Mouse (Mus musculus) embryo, embryonic 10.5 days (tissue): ENCODE measurements around the gene Ptprf.
A peak's percentile ranks its signal among the peaks of the same experiment; 100 is the strongest.

Source experiments
- DNase-seq: peaks from one replicate; pipeline ENCODE4 v3.0.0-alpha.2; 2015; ENCODE audit warnings: low spot score

Gene Ptprf

DNA sequence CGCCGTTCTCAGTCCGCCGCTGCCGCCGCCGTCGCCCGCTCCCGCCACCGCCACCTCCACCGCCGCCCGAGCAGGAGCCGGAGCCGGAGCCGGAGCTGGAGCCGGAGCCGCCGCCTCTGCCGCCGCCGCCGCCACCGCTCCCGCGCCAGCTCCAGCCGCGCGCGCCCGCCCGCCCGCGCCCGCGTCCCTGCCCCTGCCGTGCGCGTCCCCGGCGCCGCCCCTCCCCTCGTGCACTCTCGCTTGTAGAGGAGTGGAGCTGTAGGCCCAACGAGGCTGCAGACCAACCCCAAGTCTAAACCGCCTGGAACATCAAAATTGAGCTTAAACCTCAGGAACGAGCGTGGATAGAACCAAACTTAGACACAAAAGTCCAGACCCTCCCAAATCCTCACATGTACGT, at the start of gene Ptprf:
Gene Ptprf (minus strand): TSS at position 175 of the 400 bp plus-strand sequence.
- peak; percentile 85 for DNase-seq

DNA sequence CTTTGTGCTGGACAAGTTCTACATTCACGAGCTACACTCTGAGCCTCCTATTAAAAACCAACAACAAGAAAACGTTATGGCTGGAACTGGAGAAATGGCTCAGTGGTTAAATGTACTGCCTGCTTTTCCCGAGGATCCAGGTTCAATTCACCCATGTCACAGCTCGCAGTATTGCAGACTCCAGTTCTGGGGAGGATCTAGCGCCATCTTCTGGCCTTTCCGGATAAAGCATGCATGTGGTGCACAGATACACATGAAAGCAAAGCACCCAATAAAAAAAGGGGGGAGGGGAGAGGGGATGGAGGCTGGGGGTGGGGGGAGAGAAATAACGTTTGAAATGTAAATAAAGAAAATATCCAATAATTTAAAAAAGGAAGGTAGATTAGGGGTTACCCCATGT, 45.5 kb upstream of the Ptprf start:
- peak; percentile 89 for DNase-seq

DNA sequence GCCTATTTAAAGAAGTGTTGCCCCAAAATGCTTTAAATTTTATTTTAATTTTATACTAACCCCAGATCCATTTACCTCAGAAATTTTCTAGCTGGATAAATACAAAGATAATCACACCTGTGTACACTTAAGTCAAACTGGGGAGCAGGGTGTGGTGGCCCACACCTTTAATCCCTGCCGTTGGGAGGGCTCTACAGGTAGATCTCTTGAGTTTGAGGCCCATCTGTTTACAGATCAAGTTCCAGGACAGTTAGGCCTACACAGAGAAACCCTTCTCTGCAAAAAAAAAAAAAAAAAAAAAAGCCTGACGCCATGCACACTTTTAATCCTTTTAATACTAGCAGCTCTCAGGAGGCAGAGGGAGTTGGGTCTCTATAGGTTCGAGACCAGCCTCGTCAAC, 44.8 kb upstream of the Ptprf start:
- DNase-seq: no peak

DNA sequence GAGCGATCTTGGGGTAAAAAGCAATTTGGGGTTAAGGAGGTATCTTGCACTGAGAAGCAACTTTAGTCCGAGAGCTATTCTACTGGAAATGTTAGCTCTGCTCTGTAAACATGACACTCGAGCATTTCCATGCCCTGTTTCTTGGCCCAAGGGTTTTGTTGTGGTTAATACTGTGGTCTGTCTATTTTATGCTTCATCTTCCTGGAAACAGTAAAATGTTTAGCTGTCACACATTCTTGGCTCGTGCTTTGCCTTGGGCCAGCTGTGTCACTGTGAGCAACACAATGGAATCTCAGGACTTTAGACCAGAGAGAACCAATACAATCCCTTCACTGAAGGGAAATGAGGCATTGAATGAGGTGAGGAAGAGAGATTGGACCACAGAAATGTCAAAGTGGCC, 40.6 kb upstream of the Ptprf start:
- no peak for DNase-seq

DNA sequence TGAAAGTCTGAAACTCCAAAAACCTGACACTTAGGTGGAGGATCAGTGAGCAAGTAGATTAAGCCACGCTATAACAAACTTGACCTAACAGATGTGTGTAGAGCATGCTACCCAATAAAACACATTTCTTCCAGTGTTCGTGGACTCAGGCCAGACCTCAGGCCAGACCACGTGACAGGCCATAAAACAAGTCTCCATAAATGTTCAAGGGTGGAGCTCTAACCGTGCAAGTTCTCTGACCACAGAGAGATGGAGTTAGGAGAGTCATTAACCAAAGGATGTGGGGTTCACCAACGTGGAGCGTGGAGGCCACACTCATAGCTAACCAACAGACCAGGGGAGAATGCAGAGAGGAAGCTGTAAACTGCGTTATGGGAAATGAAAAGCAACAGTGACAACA, 35.3 kb upstream of the Ptprf start:
- no peak for DNase-seq

DNA sequence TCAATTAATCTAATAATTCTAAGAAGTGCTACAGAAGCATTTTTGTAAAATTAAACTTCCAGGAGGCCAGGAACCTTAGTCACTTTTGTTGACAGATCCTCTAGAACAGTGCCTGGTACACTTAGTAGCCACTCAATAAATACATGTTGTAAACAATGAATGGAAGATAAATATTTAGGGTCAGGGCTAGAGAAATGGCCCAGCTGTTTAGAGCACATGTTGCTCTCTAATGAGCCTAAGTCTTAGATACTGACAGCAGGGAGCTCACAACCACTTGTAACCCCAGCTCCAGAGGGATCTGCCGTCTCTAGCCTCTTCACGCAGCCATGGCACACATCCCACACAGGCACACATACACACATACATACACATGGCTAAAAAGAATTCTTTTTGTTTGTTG, 29.4 kb upstream of the Ptprf start:
- no peak for DNase-seq

DNA sequence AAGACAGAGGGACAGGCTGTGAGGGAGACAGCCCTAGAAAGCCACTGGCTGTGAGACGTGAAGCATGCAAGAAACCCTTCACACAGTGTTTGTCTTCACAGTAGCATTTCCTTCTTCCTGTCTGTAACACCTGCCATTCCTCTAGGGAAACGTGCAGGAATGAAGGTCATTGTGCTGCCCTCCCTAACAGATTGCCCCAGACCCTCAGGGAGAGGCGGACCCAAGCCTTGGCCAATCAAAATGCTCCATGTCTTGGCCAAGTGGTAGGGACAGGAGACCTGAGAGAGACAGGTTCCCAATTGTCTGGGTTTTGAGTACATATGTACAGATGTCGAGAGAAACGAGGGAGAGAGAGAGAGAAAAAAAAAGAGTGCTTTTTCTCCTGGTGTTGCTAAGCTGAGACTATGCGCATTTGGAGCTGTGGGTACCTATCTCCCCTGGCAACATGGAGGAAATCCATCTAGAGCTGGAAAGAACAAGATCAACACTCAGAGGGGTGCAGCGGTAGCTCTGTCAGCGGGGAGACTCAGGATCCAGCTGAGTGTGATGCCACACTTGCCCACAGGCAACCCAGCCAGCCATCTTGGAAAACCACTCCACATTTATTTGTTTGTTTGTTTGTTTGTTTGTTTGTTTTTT, 28.6 kb upstream of the Ptprf start:
- peak; percentile 33 for DNase-seq

DNA sequence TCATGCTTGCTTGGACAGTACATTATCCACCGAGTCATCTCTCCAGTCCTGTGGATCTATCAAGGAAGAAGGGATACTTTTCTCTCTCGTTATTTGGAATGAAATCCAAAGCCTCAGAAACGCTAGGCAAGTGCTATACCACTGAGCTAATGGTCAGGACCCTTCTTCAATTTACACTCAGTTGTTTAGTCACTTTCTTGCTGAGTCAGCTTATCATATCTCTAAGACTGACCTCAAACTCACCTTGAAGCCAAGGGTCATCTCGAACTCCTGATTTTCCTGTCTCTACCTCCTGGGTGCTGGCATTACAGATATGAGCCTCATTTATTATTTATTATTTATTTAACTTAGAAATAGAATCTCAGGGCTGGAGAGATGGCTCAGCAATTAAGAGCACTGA, 25.5 kb upstream of the Ptprf start:
- DNase-seq: no peak

DNA sequence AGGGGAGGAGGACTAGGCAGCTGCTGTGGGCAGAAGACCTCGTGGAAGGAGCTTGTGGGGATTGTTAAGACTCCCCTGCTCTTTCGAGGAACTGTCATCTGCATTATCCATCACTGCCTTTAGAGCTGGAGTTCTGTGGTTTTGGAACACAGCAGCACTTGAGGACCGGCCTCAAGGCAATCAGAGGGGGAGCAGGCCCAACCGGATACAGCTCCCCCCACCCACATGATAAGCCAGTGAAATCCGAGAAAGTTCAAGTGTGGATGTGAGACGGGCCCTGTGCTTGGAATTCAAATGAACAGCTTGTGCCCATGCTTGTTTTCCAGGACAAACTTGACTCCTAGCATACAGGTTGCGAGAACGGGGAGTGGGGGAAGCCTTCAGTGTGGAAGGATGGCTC, 24.1 kb upstream of the Ptprf start:
- peak; percentile 12 for DNase-seq

DNA sequence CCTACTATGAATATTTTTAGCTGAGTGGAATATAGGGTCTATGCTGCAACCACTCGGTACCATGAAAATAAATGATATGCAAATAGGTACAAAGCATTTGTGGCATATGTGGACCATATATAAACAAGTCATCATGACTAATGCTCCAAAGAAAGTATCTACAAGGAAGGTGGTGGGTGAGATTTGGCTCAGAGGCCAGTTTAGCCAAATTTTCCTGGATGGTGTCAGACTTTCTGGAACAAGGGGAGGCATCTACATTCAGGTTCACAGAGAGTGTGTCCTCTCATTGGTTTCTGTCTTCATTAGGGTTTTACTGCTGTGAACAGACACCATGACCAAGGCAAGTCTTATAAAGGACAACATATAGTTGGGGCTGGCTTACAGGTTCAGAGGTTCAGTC, 19.3 kb upstream of the Ptprf start:
- DNase-seq: no peak

DNA sequence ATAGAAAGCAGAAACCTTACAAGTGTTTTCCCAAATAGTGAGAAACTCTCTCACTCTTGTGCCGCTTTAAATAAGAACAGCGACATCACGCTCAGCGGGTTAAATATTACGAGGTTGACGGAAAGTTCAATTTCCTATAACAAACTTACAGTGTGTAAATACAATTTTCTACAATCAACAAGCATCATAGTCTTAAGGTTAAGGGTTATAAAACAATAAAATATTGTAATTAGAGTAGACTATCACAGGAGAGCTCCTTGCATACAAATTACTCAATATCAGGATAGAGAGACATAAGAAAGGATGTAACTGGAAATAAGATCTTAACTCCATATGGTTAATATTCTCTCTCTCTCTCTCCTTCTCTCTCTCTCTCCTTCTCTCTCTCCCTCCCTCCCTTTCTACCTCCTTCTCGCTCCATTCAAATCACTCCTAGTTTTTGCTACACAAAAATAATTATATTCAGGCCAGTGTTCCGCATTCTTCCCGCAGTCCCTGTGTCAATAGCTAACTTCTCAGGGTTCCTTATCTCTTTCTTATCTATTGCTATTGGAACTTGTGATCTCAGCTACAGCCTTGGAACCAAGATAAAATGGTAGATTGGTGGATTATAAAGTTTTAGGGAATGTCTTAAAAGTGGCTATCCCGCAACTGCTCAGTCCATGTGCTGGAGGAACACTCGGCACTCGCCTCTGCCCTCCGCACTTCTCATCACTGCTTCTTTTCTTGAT, 16.5 kb upstream of the Ptprf start:
- DNase-seq: no peak

DNA sequence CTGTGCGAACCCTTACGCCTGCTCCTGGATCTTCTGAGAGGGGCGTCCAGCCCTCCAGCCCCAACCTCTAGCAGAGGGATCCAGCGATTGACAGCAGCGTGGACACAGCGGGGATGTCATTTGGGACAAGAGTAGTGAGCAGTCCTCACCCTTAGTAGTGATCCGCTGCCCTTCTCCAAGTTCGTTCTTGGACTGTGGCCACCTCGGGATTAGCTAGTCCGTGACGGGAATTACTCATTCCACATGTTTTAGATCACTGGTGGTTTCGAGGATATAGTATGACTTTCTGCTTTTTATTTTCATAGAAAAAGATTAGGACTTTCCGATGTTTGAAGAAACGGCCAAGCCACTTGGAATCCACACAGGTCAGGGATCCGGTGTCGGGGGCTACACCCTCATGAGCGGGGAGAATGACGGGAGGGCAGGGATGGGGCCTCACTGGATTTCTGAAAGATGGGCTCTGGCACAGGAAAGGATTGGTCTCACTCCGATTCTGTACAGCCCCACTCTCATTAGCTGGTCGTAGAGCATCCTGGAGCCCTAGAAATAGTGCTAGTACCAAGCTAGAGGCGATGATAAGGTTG, 15.0 kb upstream of the Ptprf start:
- no peak for DNase-seq

DNA sequence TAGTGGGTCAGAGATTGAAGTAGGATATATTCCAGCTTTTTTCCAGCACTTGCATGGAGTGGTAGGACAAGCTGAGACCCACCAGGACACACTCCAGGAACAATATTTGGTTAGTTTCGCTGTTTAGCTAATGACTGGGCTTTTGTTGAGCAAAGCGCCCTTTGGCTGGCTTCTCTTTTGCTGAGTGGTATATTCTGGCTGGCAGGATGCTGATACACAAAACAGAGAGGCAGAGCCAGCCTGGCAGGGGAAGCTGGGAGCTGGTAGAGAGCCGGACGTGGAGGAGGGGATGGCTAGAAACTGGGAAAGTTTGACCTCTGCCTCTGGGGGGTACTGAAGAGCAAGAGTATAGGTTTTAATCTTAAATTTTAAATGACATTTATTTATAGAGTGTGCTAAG, 13.8 kb upstream of the Ptprf start:
- DNase-seq: no peak

DNA sequence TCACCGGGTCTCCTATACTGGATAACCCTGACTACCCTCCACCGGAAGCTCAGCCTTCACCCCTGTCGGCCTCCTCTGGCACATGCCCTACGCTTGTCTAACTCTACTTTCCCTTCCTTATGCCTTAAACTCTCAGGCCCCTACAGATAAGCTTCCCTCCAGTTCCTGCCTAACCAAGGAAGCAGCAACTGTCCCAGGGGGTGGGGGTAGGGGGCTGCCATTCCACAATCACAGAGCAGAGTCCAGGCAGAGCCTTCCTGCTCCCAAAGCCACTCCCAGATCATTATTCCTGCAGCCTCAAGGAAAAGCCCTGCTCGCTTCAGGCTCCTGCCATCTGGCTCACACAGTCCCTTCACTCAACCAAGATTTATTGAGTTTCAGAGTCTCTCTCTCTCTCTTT, 6.6 kb upstream of the Ptprf start:
- DNase-seq: peak; percentile 61

DNA sequence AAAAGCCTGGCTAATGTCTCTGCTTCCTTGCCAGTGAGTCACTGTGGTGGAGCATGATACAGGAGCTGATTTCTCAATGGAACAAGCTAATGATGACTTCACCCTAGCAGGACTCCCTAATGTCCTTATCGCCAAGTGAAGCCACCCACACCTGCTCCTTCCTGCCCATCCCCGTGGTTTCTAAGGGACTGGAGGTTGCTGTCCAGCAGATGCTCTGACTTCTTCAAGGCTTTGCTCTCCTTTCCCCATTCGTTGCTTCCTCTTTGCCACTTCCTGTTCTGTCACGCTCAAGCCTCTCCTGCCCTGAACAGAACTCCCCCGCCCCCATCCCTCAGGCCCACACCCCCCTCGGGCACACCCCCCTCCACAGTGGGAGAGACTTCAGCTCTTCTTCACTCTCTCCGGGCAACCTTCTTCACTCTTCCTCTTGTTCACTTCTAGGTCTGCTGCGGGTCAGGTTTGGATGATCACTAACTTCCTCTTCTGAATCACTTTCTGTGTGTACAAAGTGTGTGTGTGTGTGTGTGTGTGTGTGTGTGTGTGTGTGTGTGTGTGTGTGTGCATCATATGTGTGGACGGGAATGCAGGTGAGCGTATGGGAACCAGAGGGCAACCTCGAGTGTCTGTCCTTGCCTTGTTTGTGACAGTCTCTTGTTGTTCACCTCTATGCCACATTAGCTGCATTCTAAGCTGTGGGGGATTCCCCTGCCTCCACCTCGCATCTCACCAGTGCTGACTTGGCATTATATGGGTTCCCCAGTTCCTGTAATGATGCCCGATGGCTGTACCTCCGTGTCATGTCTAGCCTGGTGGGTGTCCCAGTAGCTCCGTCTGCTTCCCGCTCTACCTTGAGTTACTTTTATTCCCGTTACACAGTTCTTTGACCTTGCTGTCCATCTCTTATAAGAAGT, 4.7 kb upstream of the Ptprf start:
- DNase-seq: peak; percentile 13

DNA sequence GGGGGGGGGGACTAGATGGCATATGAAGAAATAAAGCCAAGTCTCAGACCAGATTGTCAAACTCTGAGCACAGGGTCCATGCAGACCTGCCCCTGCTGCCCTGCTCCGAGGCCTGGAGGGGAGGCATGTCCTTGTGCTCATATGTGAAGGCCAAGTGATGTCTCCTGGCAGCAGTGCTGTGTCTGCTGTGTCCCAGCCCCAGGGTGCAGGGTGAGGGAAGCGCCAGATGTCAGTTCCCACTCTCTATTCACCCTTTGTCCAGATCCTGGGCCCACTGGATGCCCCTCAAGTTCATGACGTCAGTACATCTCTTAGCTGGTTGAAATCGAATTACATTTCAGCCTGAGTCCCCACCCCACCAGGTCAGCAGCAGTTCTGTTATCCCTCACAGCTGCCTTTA, 3.6 kb upstream of the Ptprf start:
- no peak for DNase-seq

DNA sequence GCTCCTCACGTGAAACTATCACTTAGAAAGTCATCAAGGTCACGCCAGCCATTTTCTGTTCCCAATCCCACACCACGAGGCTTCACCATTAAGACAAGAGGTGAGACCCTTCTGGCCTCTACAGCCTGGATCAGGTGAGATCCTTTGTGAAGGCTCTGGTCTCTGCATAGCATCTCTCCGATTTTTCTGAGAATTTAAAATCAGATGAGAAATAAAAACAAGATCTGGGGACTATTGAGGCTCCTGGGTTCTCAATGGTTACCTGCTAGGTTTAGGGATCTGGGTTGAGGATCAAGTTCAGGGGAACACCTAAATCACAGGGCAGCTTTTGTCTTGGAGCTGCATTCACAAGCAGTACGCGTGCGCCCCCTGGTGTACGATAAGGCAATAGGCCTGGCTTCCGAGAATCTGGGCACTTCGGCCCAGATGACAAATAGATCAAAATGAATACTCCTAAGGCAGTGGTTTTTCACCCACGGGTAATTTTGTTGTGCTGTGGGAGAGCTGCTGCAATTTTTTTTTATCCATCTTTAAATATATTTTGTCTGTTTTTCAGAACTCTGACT, 1.6 kb upstream of the Ptprf start:
- peak; percentile 92 for DNase-seq

DNA sequence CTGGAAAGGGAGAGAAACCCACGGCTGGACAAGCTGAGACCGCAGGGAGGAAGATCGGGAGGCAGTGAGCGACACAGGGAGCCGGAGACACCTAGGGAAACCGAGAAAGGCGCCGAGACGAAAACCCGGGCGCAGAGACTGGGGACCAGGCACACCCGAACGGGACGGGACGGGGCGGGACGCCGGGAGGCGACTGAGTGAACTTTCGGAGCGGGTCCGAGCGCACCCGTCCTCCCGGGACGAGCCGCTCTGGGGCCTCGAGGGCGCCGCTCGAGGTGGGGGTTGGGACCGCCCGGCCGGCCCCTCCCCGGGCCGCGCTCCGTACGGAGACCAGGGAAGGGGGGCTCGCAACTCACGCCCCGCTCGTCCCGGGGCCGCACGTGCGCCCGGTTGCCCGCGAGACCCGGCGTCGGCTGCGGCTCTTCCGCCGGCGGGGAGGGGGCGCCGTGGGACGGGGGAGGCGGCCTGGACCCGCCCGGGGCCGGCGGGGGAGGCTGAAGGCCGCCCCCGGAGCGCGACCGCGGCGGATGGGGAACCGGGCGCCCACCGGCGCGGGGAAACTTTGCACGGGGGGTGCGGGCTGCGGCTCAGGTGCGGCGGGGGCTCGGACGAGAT, 682 bp downstream of the Ptprf start:
- peak; percentile 61 for DNase-seq

DNA sequence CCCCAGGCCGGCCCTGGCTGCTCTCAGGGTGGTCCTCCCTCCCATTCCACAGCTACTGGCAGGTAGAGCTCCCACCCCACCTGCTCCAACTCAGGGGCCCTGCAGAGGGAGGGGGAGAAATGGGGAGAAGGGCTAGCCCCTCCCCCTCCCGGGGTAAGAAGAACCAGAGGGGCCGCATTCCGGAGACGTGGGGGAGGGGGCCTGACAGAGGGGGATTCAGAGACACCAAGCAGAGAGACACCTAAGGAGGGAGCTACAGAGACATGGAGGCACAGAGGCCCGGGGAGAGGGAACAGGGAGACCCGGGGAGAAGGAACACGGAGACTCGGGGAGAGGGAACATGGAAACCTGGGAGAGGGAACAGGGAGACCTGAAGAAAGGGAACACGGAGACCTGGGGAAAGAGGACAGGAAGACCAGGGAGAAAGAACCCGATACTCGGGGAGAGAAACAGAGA, 1.2 kb downstream of the Ptprf start:
- DNase-seq: peak; percentile 73

DNA sequence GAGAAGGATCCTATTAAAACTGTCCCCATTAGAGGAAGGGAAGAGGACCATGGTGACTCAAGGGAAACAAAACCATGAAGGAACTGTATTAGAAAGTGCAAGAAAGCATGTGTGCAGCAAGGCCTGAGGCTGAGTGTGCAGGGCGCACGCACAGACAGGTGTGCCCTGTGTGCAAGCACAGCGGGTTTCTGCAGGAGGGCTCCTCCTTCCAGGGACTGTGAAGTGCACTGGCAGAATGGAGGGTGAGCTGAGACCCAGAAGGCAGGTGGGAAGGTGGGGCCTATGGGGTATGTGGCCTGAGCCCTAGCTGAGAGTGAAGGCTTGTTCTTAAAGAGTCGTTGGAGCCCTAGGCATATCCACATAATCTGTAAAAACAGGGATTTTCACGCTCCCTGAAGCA, 1.9 kb downstream of the Ptprf start:
- no peak for DNase-seq

DNA sequence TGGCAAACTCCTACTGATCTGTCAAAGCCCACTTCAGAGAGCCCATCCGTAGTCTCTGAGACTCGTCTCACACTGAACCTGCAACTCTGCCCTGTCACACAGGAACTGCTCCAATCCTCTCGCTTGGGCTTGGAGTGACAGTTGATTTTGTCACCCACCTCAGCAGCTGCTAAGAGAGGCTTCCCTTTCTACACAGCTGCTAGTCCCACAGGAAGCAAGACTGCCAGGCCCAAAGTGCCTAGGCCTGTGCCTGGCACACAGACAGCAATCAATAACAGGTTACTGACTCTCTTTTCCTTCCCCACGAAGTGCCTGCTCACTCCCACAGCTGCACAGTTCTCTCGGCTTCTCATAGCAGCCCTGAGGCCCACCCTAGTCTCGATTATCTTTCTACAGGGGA, 2.7 kb downstream of the Ptprf start:
- no peak for DNase-seq

DNA sequence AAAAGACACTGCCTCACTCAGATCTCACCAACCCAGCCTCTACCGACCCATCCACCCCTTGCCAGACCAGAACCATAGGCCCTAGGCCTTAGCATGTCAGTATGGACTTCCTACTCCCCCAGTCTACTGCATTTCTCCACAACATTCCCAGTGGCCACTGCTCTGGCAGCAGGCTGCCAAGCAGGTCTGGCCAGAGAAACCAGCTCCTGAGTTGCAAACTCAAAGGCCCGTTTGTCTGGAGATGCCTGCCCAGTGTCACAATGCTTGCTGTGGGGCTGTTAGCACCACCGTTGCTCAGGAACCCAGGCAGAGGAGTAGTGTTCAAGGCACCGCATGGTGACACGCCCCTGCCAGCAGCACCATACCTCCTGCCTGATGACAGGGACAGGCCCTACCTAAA, 5.0 kb downstream of the Ptprf start:
- DNase-seq: no peak
